Mouse (Mus musculus) left cerebral cortex, postnatal 10 days (tissue): ENCODE measurements around the gene Vamp2. TPM values are rescaled to one million over a fixed set of nuclear protein-coding genes. Genes with fewer than 3 reads are reported as not detected.
"Not testable (repeated sequence)": the region's sequence is repeated elsewhere in the genome, so short reads cannot be mapped to it uniquely, and the experiment has no call there.

Source experiments
- DNase-seq, 2 experiments: peaks; one replicate each; pipeline ENCODE4 v3.0.0; 2021 to 2022; ENCODE audit warnings: low spot score in 2 of 2, mixed read lengths in 1 of 2; ENCODE audit errors: extremely low spot score in 1 of 2
- intact Hi-C: fragments of 180-260 bp; cut with DNase I; formaldehyde crosslinking; loops from one replicate; pipeline ENCODE4 v1.15.1; 2025
- total RNA-seq, 2 experiments: library from RNA; stranded (reverse); gene quantifications; 2 replicates each; pipeline ENCODE4 v1.2.3; 2021

The Vamp2 gene
- total RNA-seq, 2 experiments from 2014 or later, result 1,124 to 1,163 TPM

DNA sequence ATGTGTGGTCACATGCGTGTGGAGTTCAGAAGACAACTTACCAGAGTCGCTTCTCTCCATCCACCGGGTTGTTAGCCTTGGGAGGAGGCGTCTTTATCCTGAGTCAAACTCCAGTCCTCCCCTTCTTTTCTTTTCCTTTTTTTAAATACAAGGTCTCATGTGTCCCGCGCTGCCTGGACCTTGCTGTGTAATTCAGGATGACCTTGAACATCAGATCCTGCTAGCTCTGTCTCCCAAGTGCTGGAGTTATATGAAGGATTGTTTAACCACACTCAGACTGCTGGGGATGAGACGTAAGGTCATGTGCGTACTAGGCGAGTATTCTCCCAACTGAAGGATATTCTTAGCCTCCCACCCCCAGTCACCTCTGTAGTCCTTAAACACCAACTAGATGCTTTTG is 11.0 kb upstream of the Vamp2 start:
- no peak for DNase-seq
- intact Hi-C loops, result no loop called here

DNA sequence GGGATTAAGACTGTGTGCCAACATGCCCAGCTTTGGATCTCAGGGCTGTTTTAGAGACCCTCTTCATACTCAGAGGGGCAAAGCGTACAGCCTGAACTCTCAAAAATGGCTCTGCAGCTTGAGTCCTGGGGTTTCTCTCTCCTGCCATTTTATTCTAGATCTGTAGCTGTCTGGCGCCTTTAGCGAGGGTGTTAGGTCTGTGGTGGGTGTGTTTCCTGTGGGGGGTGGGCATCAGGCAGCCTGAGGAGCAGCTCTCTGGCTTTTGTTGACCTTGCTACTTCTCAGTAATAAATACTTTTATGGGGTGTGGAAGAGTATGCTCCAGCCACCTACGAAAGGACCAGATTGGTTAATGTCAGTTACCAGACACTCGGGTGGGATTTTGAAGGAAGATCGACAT is 10.2 kb upstream of the Vamp2 start:
- DNase-seq, result no peak

DNA sequence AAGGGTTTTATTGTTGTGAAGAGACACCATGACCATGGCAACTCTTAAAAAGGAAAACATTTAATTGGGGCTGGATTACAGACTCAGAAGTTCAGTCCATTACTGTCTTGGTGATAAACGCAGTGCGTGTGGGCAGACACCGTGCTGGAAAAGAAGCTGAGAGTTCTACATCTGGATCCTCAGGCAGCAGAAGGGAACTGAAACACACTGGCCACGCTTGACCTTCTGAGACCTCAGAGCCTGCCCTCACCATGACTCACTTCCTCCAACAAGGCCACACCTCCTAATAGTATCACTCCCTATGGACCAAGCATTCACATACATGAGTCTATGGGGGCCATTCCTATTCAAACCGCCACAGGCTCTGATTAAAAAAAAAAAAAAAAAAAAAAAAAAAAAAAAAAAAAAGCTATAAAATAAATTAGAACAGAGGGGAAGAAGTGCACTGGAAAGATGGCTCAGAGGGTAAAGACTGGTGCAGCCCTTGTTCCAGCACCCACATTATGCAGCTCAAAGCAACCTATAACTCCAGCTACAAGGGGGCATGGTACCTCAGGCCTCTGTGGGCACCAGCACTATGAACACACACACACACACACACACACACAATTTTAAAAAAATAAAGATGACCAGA is 9.4 kb upstream of the Vamp2 start:
- intact Hi-C loops, result no loop called here
- DNase-seq, result no peak

More for the DNA sequence above, 10.2 kb upstream of the Vamp2 start:
- intact Hi-C loops, result no loop called here

DNA sequence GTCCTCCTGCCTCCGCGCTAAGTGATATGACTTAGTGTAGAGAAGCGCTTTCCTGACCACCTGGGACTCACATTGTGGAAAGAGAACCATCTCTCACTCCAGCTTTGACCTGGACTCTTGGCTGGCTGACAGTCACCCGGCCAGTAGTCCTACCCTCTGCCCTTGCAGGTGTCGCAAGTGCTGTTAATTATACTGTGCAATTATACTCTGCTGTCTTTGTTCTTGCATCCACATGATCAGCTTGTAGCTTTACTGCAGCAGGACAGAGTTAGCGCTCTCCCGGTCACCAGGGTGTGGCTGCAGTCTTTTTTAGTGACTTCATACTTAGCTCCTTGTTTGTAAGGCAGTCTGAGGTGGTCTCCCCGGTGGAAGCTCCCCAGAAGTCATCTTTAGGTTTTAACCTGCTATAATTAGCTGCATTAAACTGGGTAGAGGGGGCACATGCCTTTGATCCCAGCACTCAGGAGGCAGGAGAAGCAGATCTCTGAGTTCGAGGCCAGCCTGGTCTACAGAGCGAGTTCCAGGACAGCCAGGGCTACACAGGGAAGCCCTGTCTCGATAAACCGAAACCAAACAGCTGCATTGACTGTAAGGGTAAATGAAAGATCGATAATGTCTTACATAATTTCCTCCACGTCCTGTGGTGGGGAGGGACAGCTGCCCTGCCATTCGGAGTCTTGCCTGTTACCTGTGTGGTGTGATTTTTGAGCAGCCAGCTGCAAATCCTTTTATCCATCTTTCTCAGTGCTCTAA is 8.0 kb upstream of the Vamp2 start:
- DNase-seq, result no peak
- intact Hi-C loops, result no loop called here

DNA sequence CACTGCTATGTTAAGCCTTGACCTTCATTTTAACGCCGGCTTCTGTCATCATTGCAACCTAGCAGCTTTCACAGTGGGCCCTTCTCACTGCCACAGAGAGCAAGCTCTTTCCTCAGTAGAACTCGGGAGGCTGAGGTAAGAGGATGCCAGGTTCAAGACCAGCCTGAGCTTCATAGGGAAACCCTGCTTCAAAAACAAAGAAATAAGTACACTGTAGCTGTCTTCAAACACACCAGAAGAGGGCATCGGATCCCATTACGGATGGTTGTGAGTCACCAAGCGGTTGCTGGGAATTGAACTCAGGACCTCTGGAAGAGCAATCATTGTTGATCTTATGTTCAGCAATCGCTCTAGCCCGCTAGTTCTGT is 7.5 kb upstream of the Vamp2 start:
- intact Hi-C loops, result no loop called here
- DNase-seq, result no peak

DNA sequence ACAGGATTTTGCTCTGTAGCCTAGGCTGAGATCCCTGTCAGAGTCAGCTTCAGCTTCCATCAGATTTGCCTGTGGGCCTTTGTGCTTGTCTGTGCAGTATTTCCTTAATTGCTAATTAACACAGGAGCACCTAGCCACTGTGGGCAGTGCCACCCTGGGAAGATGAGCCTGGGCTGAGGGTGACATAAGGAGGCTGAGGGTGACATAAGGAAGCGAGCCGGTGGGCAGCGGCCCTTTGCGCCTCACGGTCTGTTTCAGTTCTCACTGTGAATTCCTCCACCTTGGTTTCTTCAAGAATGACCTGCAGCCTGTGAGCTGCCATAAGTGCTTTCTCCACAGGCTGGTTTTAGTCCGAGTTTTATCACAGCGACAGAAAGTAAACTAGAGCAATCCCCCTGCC is 6.7 kb upstream of the Vamp2 start:
- no peak for DNase-seq
- intact Hi-C loops, result no loop called here

DNA sequence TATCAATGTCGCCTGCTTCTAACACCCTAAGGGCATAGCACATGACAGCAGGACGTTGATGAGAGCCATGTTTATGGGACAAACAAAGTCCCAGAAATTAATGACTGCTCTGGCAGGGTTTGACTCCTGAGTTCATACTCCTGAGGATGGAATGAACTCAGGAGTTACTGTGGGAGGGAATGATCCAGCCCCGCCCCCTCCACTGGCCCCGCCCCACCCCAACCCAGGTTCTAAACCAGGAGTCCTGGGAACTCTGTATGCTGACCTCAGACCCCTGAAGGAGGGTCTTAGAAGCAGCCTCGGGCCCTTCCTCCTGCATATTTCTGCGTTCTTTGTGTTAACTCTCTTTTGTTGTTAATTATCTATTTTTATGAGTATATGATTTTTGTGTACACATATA is 2.7 kb upstream of the Vamp2 start:
- no peak for DNase-seq
- intact Hi-C loops, result no loop called here

DNA sequence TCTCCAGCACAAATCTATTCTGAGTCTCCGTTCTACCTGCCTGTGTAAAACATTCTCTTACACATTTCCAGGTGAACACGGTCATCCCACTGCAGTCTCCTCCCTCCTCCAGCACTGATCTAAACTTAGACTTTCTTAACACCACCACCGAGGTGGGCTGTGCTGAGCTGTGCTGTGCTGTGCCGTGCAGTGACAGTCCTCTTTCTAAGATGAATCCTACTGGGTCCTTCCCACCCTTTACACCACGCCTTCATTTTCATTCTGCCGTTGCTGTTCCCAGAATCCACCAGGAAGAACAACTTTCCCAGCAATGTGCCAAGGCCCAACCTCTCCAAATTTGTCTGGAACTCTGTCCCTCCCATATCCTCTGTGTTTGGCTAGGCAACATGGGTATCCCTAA is 1.9 kb upstream of the Vamp2 start:
- intact Hi-C loops, result no loop called here
- DNase-seq, result no peak

DNA sequence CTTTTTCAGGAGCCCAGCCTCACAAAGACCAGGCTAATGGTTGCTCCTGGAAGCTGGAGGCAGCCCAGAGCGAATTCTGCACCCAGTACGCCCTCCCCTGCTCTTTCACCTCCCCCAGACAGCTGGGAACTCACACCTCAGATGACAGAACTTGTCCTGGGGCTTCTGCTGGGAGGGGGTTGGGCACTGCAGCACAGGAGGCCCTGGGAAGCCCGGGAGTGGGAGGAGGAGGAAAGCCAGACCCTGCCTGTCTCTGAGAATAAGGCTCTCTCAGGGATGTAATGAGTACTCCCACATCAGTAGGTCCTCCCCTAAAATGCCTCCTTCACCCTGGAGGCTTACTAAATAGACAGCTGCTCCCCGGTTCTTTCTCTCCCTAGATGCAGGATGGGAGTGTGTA is 1.2 kb upstream of the Vamp2 start:
- intact Hi-C loops, result no loop called here
- no peak for DNase-seq

DNA sequence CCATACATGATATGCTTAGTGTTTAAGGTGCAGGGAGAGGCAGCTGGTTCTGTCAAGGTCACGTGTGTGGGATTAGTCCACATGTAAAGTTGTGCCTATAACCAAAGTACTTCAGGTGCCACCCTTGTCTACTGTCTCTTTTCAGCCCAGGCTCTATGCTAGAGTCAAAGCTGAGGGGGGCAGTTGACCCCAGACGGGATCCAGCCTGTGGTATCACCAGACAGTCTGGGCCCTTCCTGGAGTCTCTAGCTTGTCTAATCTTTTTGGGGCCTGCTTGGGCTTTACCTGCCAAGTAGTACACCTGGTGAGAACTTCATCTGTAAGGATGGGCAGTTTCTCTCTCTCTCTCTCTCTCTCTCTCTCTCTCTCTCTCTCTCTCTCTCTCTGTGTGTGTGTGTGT is 693 bp upstream of the Vamp2 start:
- DNase-seq, result no peak
- intact Hi-C loops, result no loop called here

DNA sequence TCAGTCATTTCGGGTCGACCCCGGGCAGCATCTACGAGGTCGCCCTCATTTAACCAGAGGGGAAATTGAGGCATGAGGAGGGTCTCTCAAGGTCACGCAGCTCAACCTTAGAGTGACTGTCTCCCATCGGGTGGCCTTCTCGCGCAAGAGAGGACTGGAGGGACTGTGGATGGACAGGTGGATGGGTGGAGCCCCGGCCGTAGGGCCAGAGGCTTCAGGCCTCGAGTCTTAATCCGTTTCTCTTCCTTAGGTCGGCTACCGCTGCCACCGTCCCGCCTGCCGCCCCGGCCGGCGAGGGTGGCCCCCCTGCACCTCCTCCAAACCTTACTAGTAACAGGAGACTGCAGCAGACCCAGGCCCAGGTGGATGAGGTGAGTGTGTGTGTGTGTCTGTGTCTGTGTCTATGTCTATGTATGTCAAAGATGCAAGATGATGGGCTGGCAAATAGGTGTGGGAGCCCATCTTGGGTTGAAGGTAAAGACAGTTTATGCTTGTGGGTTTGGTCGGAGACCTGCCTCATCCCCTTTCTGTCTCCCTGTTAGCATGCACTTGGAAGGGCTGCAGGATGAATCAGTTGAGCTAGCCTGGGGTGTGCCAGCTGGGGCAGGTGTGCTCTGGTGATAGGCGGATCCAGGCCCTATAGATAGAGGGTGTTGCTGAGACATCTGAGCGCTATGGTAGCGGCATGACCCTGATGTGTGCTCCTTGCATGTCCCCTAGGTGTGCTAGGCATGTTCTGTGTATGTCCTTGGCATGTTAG is 746 bp downstream of the Vamp2 start:
- no peak for DNase-seq
- intact Hi-C loops, result no loop called here

DNA sequence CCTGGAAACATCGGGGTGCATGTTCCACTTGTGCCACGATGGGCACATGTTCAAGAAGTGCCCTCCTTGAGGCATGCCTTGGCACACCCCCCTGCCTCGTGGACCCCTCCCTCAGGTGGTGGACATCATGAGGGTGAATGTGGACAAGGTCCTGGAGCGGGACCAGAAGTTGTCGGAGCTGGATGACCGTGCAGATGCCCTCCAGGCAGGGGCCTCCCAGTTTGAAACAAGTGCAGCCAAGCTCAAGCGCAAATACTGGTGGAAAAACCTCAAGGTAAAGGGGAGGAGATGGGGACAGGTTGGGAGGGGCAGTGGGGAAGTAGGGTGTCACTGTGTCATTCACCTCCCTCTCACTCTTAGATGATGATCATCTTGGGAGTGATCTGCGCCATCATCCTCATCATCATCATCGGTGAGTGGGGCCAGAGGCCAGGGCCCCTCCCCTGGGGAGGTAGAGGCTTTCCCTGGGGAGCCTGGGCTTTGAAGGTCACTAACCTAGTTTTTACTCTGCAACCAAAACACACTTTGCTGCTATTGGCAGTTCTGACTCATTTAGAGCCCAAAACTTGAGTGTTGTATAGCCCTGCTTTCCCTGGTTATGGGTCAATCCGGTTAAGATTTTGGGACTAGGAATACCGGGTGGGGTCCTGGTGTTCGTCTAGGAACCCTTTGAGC is 1.5 kb downstream of the Vamp2 start:
- DNase-seq, result no peak
- intact Hi-C loops, result loop anchor here (10.0 kb wide), 1 partner anchor 325 kb away; the partner anchor contains the start of gene Kdm6b

DNA sequence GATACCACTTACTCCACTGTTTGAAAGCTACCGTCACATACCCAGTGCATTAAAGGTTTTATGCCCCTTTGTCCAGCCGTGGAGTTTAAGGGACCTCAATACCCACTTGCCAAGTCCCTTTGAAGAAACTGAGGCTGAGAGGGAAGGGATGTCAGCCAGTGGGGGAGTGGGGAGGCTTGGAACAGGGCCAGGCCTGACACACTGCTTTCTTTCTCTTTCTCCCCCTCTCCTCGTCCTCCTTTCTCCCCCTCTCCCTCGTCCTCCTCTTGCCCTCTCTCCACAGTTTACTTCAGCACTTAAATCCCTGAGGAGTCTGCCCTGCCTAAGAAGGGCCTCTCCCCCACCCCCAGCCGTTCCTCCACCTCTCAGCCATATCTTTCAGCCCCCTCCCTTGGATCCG is 2.1 kb downstream of the Vamp2 start:
- no peak for DNase-seq
- intact Hi-C loops, result loop anchor here (10.0 kb wide), 1 partner anchor 324 kb away; the partner anchor contains the start of gene Kdm6b

DNA sequence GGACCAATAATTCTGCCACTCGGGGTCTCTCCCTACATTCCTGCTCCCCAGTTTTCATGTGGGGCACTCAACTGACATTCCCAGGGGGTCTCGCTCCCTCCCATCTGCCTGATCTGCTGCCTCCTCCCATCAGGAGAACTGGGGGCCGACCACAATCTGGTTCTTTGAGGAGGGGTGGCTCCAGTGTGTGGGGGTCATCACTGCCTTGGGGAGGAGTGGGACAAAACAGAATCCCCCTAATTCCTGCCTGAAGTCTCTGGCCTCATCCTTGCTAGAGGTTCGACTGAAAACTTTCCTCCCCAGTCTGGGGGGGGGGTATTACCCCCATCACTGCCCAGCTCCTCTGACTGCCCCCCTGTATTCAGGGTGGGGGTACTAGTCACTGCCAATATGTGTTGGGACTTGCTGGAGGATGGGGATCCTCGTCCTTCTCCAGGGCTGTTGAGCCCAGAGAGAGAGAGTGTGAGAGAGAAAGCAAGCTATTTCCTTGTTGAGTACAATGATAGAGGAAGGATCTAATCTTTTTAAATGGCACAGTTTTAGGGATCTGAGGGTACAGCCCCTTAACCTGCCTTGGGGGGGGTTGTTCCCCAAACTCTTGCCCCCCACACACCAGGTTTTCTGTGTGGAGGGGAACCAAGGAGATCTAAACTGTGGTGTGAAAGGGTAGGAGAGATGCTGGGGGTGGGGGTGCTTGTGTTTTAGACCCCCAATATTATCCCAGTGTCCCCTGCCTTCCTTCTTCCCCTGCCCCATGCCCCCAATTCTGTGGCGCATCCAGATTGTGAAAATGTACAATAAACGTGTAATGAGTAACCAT is 3.5 kb downstream of the Vamp2 start:
- intact Hi-C loops, result loop anchor here (10.0 kb wide), 1 partner anchor 323 kb away; the partner anchor contains the start of gene Kdm6b
- DNase-seq, result no peak

DNA sequence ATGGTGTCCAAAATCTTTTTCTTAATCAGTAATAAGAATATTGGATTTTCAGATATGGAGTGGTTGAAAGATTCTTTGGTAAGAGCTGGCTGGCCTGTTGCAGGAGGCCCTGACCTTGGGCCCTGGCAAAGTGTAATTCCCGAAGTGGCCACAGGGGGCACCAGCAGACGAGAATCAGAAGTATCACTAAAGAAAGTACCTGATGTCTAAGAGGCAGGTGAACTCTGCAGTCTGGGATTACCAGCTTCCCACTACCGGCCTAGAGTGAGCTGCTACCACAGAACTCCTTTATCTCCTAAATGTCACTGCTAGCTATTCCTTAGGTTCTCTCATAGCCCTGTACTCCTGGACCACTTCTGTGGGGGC is 4.1 kb downstream of the Vamp2 start:
- peak in 1 of 2 experiments; percentile 82 for DNase-seq

DNA sequence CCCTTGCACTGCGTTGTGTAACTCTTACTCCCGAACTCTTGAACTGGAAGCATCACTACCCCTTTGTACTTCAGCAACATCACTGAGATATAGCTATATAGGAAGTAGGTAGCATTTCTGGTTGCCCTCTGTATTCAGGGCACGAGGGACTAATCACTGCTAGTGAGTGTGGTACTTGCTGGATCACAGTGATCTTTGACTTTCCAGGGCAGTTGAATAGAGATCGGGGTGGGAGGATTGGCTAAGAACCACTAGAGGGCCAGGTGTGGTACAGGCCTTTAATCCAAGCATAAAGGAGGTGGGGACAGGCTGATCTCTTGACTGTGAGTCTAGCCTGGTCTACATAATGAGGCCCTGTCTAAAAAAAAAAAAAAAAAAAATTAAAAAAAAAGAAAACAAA is 4.6 kb downstream of the Vamp2 start:
- DNase-seq, result no peak
- intact Hi-C loops, result loop anchor here (10.0 kb wide), 1 partner anchor 322 kb away; the partner anchor contains the start of gene Kdm6b

More for the DNA sequence above, 4.1 kb downstream of the Vamp2 start:
- intact Hi-C loops, result loop anchor here (10.0 kb wide), 1 partner anchor 322 kb away; the partner anchor contains the start of gene Kdm6b

DNA sequence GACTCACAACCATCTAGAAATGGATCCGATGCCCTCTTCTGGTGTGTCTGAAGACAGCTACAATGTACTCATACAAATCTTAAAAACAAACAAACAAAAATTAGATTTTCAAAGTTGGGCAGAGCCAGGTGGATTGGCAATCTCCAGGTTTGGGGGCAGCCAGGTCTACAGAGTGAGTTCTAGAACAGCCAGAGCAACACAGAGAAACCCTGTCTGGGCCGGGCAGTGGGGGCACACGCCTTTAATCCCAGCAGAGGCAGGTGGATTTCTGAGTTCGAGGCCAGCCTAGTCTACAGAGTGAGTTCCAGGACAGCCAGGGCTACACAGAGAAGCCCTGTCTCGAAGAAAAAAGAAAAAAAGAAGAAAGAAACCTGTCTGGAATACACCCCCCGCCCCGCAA is 5.6 kb downstream of the Vamp2 start:
- not testable (repeated sequence) for DNase-seq
- intact Hi-C loops, result loop anchor here (10.0 kb wide), 1 partner anchor 321 kb away; the partner anchor contains the start of gene Kdm6b

DNA sequence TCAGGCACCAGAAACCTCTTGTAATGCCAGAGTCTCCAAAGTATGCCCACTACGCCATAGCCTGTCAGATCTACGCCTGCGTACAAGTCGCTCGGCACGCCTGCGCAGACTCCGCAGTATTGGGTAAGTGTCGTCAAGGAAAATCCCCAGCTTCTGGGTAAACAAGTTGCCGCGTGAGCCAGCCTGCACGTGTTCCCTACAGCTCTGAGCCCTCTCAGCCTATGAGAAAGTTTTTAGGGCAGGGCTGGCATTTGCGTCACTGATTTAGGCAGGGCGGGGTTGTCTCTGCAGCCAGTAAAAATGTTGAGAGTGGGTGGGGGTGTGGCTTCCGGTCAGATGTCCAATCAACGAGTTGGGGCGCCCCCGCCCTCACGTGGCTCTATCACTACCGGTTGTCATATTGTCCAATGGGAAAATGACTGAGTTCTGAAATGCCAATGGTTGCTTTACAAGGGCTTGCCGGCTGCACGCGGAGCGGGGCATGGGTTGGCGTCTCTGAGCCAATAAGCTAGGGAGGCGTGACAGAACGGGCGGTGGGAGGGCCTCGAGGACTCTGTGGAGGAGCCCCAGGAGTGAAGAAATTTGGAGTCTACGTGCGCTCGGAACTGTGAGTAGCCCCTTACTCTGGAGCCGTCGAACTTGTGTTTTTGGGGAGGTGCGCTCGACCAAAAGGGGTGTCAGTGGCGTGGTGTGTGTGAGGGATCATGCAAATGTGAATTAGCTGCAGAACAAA is 6.6 kb downstream of the Vamp2 start, which contains the start of gene Per1:
TSS of gene Per1 (plus strand) at position 521 of the 733 bp plus-strand sequence.
- peak; percentile 99 to 100 for DNase-seq
- intact Hi-C loops, result loop anchor here (10.0 kb wide), 1 partner anchor 320 kb away; the partner anchor contains the start of gene Kdm6b
